Mouse (Mus musculus): ENCODE results near the gene Pogk.

- TF ChIP-seq CTCF (IDR thresholded peaks at IDR 0.05; ENCODE audit: control insufficient read depth, insufficient read depth, insufficient read length) (no peak), MAX (IDR thresholded peaks at IDR 0.05) (no peak), USF1 (IDR thresholded peaks at IDR 0.05; ENCODE audit: low read depth) (no peak), MYOG (IDR thresholded peaks at IDR 0.05; ENCODE audit: control insufficient read depth, extremely low read depth, insufficient read length) (no peak), CEBPB (IDR thresholded peaks at IDR 0.05; ENCODE audit: low read depth) (no peak), FOSL1 (IDR thresholded peaks at IDR 0.05; ENCODE audit: insufficient read depth, low read length, poor library complexity, severe bottlenecking) (no peak)
Measured at GRCm38 (mm10) chr1:166363122-166363521, 46.5 kb downstream of the Pogk start.
